Mouse (Mus musculus): ENCODE measurements around the gene Nln. TPM values are rescaled to one million over a fixed set of nuclear protein-coding genes. Genes with fewer than 3 reads are reported as not detected.

Gene Nln
- total and polyA plus RNA-seq, 3 experiments: 38.5 to 76.5 (median 51.2) TPM

GRCm38 (mm10) chr13:103977844-103978243, 131.6 kb downstream of the Nln start:
- DNase-seq (ENCODE audit: extremely low read depth): no peak
- dilution Hi-C loops (cut with MboI; ENCODE audit: extremely low pct_ligation_motif_present, extremely low pct_unique_long_range_greater_than_20kb, low sequenced_read_pairs) (no loop called here), in situ Hi-C loops (cut with MboI; ENCODE audit: low pct_ligation_motif_present, low pct_unique_long_range_greater_than_20kb, low sequenced_read_pairs) (no loop called here)
- Histone ChIP-seq H3K9ac (ENCODE audit: insufficient read depth, low read depth) (no peak overlapping the region), H3K4me3 (replicated peaks in 1 of 3; ENCODE audit: low read depth in 2 of 3, low read length in 2 of 3, poor library complexity in 1 of 3) (no peak overlapping the region), H3K27me3 (replicated peaks) (no peaks in the 10 kb centered on the region), H3K4me2 (ENCODE audit: insufficient read depth, low read depth, poor library complexity, severe bottlenecking) (no peak overlapping the region), H3K27ac (ENCODE audit: insufficient read depth, low read depth) (no peak overlapping the region), H3K4me1 (ENCODE audit: control insufficient read depth in 1 of 2, insufficient read depth in 2 of 2) (no peaks in the 10 kb centered on the region), H3K36me3 (replicated peaks in 1 of 2; ENCODE audit: control insufficient read depth in 1 of 2, insufficient read depth in 1 of 2, low read length in 1 of 2) (no peaks in the 10 kb centered on the region), H3K79me2 (replicated peaks; ENCODE audit: control insufficient read depth, extremely low read depth, insufficient read depth, poor library complexity, severe bottlenecking) (no peaks in the 10 kb centered on the region), H3K9me3 (replicated peaks; ENCODE audit: low read length) (peaks cover 2% of the 10 kb centered on the region)
- TF ChIP-seq USF2 (conservative IDR thresholded peaks at IDR 0.05; ENCODE audit: low read depth, low read length) (no peak), BHLHE40 (IDR thresholded peaks at IDR 0.05; ENCODE audit: low read depth, low read length) (no peak), CTCF (conservative IDR thresholded peaks at IDR 0.05 in 1 of 2, IDR thresholded peaks at IDR 0.05 in 1 of 2; ENCODE audit: low read depth in 2 of 2, low read length in 2 of 2) (no peak), ZKSCAN1 (IDR thresholded peaks at IDR 0.05; ENCODE audit: borderline replicate concordance, low read depth, low read length) (no peak), CHD2 (IDR thresholded peaks at IDR 0.05; ENCODE audit: low read length) (no peak), CHD1 (IDR thresholded peaks at IDR 0.05; ENCODE audit: low read depth, low read length) (no peak), ZNF384 (IDR thresholded peaks at IDR 0.05; ENCODE audit: low read depth, low read length) (no peak), KAT2A (IDR thresholded peaks at IDR 0.05; ENCODE audit: insufficient replicate concordance, low read length) (no peak)

GRCm38 (mm10) chr13:103976181-103976724, 133.2 kb downstream of the Nln start:
- H3K4me1 ChIP-seq (ENCODE audit: control insufficient read depth in 1 of 2, insufficient read depth in 2 of 2): no peaks in the 10 kb centered on the region
- DNase-seq (ENCODE audit: extremely low read depth): no peak
- dilution Hi-C loops (cut with MboI; ENCODE audit: extremely low pct_ligation_motif_present, extremely low pct_unique_long_range_greater_than_20kb, low sequenced_read_pairs): no loop called here
- no peak overlapping the region for H3K9ac ChIP-seq (ENCODE audit: insufficient read depth, low read depth)
- H3K27ac ChIP-seq (ENCODE audit: insufficient read depth, low read depth): no peak overlapping the region
- H3K79me2 ChIP-seq (replicated peaks; ENCODE audit: control insufficient read depth, extremely low read depth, insufficient read depth, poor library complexity, severe bottlenecking): no peaks in the 10 kb centered on the region
- no peak overlapping the region for H3K4me2 ChIP-seq (ENCODE audit: insufficient read depth, low read depth, poor library complexity, severe bottlenecking)
- no peak for TF ChIP-seq EP300 (IDR thresholded peaks at IDR 0.05; ENCODE audit: low read length)
- no peak for TF ChIP-seq MAZ (IDR thresholded peaks at IDR 0.05; ENCODE audit: low read depth, low read length)
- no peak for TF ChIP-seq MAX (IDR thresholded peaks at IDR 0.05; ENCODE audit: low read length)
- TF ChIP-seq ELF1 (IDR thresholded peaks at IDR 0.05; ENCODE audit: low read depth, low read length): no peak
- in situ Hi-C loops (cut with MboI; ENCODE audit: low pct_ligation_motif_present, low pct_unique_long_range_greater_than_20kb, low sequenced_read_pairs): no loop called here
- no peaks in the 10 kb centered on the region for H3K27me3 ChIP-seq (replicated peaks)
- H3K36me3 ChIP-seq (replicated peaks in 1 of 2; ENCODE audit: control insufficient read depth in 1 of 2, insufficient read depth in 1 of 2, low read length in 1 of 2): no peaks in the 10 kb centered on the region
- no peaks in the 10 kb centered on the region for H3K9me3 ChIP-seq (replicated peaks; ENCODE audit: low read length)
- H3K4me3 ChIP-seq (replicated peaks in 1 of 3; ENCODE audit: low read depth in 2 of 3, low read length in 2 of 3, poor library complexity in 1 of 3): no peak overlapping the region

- no peak overlapping the region for H3K4me3 ChIP-seq (replicated peaks in 1 of 3; ENCODE audit: low read depth in 2 of 3, low read length in 2 of 3, poor library complexity in 1 of 3)
- no peaks in the 10 kb centered on the region for H3K79me2 ChIP-seq (replicated peaks; ENCODE audit: control insufficient read depth, extremely low read depth, insufficient read depth, poor library complexity, severe bottlenecking)
- H3K4me1 ChIP-seq (ENCODE audit: control insufficient read depth in 1 of 2, insufficient read depth in 2 of 2): no peaks in the 10 kb centered on the region
- H3K27ac ChIP-seq (ENCODE audit: insufficient read depth, low read depth): no peak overlapping the region
- TF ChIP-seq MXI1 (IDR thresholded peaks at IDR 0.05; ENCODE audit: low read depth, low read length) (no peak), RCOR1 (conservative IDR thresholded peaks at IDR 0.05; ENCODE audit: low read depth, low read length) (no peak), IRF4 (IDR thresholded peaks at IDR 0.05; ENCODE audit: low read depth, low read length) (no peak), MAX (IDR thresholded peaks at IDR 0.05; ENCODE audit: low read length) (no peak), JUN (IDR thresholded peaks at IDR 0.05; ENCODE audit: insufficient read depth, low read depth, low read length) (no peak), HCFC1 (IDR thresholded peaks at IDR 0.05; ENCODE audit: low read depth, low read length) (no peak), MAZ (IDR thresholded peaks at IDR 0.05; ENCODE audit: low read depth, low read length) (no peak), BHLHE40 (IDR thresholded peaks at IDR 0.05; ENCODE audit: low read depth, low read length) (no peak), POLR2A (IDR thresholded peaks at IDR 0.05; ENCODE audit: low read depth, low read length) (no peak)
- dilution Hi-C loops (cut with MboI; ENCODE audit: extremely low pct_ligation_motif_present, extremely low pct_unique_long_range_greater_than_20kb, low sequenced_read_pairs) (no loop called here), in situ Hi-C loops (cut with MboI; ENCODE audit: low pct_ligation_motif_present, low pct_unique_long_range_greater_than_20kb, low sequenced_read_pairs) (no loop called here)
- no peak for DNase-seq (ENCODE audit: extremely low read depth)
- no peak overlapping the region for H3K4me2 ChIP-seq (ENCODE audit: insufficient read depth, low read depth, poor library complexity, severe bottlenecking)
- H3K9me3 ChIP-seq (replicated peaks; ENCODE audit: low read length): no peaks in the 10 kb centered on the region
- no peak overlapping the region for H3K9ac ChIP-seq (ENCODE audit: insufficient read depth, low read depth)
- H3K27me3 ChIP-seq (replicated peaks): no peaks in the 10 kb centered on the region
- H3K36me3 ChIP-seq (replicated peaks in 1 of 2; ENCODE audit: control insufficient read depth in 1 of 2, insufficient read depth in 1 of 2, low read length in 1 of 2): no peaks in the 10 kb centered on the region
These were observed 134.3 kb downstream of the Nln start for GRCm38 (mm10) chr13:103975101-103975500.

All from CH12.LX (cell line).